Mouse (Mus musculus) megakaryocyte, embryonic 14.5 days (primary cell): ENCODE results near the gene Ang2.
"Not testable (repeated sequence)": the region's sequence is repeated elsewhere in the genome, so short reads cannot be mapped to it uniquely, and the experiment has no call there.

ENCODE experiments used
- FLI1 ChIP-seq: IDR thresholded peaks from 2 replicates; pipeline ENCODE4 v1.6.1; 2012; ENCODE audit warnings: low read length, inconsistent platforms, mixed read lengths
- GATA1 ChIP-seq: IDR thresholded peaks from 3 replicates; pipeline ENCODE4 v1.6.1; 2012; ENCODE audit warnings: mixed read lengths, low read length, inconsistent platforms, borderline replicate concordance

GRCm38 (mm10) chr14:51172095-51172865 is 26.7 kb downstream of the Ang2 start:
- not testable (repeated sequence) for TF ChIP-seq GATA1, FLI1
